Mouse (Mus musculus) erythroblast, embryonic 14.5 days (primary cell): ENCODE results near the gene Atg10.

Source experiments
- GATA1 ChIP-seq: IDR thresholded peaks from 2 replicates; pipeline ENCODE4 v1.6.1; 2012; ENCODE audit warnings: low read length, inconsistent platforms, mixed read lengths
- TAL1 ChIP-seq: IDR thresholded peaks from 3 replicates; pipeline ENCODE4 v1.6.1; 2012; ENCODE audit warnings: low read length, inconsistent platforms, mixed read lengths

DNA sequence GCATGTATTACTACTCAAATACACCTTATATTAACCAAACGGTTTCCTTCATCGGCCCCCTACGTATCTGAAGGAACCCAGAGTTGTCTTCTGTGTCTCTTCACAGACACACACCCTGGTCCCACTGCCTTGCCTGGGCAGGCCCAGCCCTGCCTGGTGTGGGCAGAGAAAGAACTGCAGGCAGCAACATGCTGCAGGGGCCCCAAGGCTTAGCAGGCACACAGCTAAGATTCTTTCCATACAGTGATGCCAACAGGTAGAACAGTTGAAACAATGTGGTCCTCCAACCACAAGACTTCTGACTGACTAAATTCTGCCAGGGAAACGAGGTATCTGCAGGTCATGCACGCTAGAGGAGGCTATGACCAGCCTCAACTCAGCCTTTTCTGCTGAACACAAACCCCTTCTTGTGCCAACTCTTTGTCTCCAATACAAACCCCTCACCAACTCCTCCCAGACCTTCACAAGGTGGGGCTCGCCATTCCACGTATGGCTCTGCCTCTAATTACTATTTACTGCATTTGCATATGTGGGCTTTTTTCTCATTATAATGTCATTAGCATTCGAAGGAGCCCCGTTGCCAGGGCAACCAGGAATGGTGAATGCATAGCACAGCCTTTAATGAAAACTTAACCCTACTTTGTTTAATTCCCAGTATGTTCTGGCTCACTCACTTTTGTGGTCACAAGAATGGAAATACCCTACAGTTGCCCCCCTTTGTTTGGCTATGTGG, 45.2 kb downstream of the Atg10 start:
- no peak for TF ChIP-seq GATA1
- no peak for TF ChIP-seq TAL1
